Mouse (Mus musculus) lung, adult 2 months (tissue): ENCODE data around the gene Mr1.

ENCODE experiments used
- CTCF ChIP-seq: fragments of 200-500 bp; IDR thresholded peaks from 2 replicates; pipeline ENCODE4 v1.5.1; 2011; ENCODE audit warnings: mild to moderate bottlenecking, low read length, control low read depth; ENCODE audit not compliant: insufficient read depth
- POLR2A ChIP-seq: fragments of 200-500 bp; IDR thresholded peaks from 2 replicates; pipeline ENCODE4 v1.6.1; 2011; ENCODE audit warnings: low read depth, mild to moderate bottlenecking, control low read depth, low read length, borderline replicate concordance; ENCODE audit errors: extremely low read depth

- TF ChIP-seq CTCF (no peak), POLR2A (peak; percentile 100)
Measured at GRCm38 (mm10) chr1:155099280-155099848, 47.2 kb downstream of the Mr1 start, which contains the start of gene Ier5.
